Mouse (Mus musculus) hindbrain, embryonic 15.5 days (tissue): Measurements from ENCODE around the gene Nap1l5. TPM values are rescaled to one million over a fixed set of nuclear protein-coding genes. Genes with fewer than 3 reads are reported as not detected.
A peak's percentile ranks its signal among the peaks of the same experiment; 100 is the strongest.

Experiments used
- ATAC-seq: fragments of 200-750 bp; cut with Nextera tagmentation; 2 replicates; pipeline ENCODE4 v1.8.0; 2017; ENCODE audit warnings: low read depth, moderate number of reproducible peaks, moderate TSS enrichment; ENCODE audit not compliant: low FRiP score
- H3K27ac ChIP-seq: fragments of 300-500 bp; sonication (generic); replicated peaks from 2 replicates; pipeline ENCODE4 v1.5.1; 2015; ENCODE audit warnings: mild to moderate bottlenecking, inconsistent platforms
- H3K27me3 ChIP-seq: fragments of 300-500 bp; sonication (generic); 2 replicates; pipeline ENCODE4 v1.6.1; 2015; ENCODE audit warnings: control low read depth, inconsistent platforms
- H3K36me3 ChIP-seq: fragments of 300-500 bp; sonication (generic); 2 replicates; pipeline ENCODE4 v1.6.1; 2015; ENCODE audit warnings: control low read depth, inconsistent platforms
- H3K4me1 ChIP-seq: fragments of 300-500 bp; sonication (generic); replicated peaks from 2 replicates; pipeline ENCODE4 v1.6.1; 2015; ENCODE audit warnings: control low read depth, inconsistent platforms
- H3K4me2 ChIP-seq: fragments of 300-500 bp; sonication (generic); 2 replicates; pipeline ENCODE4 v1.6.1; 2015; ENCODE audit warnings: moderate library complexity, mild to moderate bottlenecking, inconsistent platforms
- H3K4me3 ChIP-seq: fragments of 300-500 bp; sonication (generic); 2 replicates; pipeline ENCODE4 v1.5.1; 2015; ENCODE audit warnings: mild to moderate bottlenecking, inconsistent platforms
- H3K9ac ChIP-seq: fragments of 300-500 bp; sonication (generic); 2 replicates; pipeline ENCODE4 v1.6.1; 2015; ENCODE audit warnings: inconsistent platforms
- H3K9me3 ChIP-seq: fragments of 300-500 bp; sonication (generic); 2 replicates; pipeline ENCODE4 v1.6.1; 2016; ENCODE audit warnings: control low read depth, inconsistent platforms
- WGBS: fragments of 180-500 bp; shearing (Covaris S2); methylation state at CpG from one replicate; pipeline ENCODE4 v1.1.7; 2015; 5-methylcytosine and 5-hydroxymethylcytosine counted together
- polyA plus RNA-seq: library from polyadenylated mRNA; unstranded; fragments of >200 nt; fragmentation: Nextera tagmentation; extraction: Ambion mirVana; gene quantifications from 2 replicates; pipeline ENCODE4 v1.2.1, GENCODE M21; 2015

Nap1l5 gene
- polyA plus RNA-seq, 1 experiment from 2014 or later: 343 TPM

DNA sequence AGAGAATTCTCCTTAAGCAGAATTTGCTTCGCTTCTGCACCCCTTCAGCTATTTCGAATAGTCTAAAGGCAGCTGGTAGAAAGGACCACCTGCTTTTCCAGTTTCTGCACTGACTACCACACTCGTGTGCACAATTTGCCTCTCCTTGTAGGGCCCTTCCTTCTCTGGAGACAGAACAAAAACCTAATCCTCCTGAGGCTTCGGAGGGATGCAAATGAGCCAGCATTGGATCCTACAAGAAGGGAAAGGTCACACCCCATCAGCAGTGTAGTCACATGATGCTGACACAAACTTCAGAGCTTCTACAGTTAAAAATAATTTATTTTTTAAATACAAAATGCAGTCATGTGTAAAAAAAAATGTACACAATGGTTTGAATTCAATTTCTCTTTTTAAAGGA, 24.3 kb upstream of the Nap1l5 start:
- no peak for ATAC-seq
- Histone ChIP-seq H3K4me2 (no peak overlapping the region), H3K4me1 (peaks cover 23% of the 10 kb centered on the region), H3K9me3 (no peaks in the 10 kb centered on the region), H3K27ac (no peak overlapping the region), H3K4me3 (no peak overlapping the region), H3K27me3 (no peaks in the 10 kb centered on the region), H3K9ac (no peak overlapping the region), H3K36me3 (0 out of 2 replicates have a peak, but pooled peaks cover 3% of the 10 kb centered on the region)
- WGBS: 62% methylated on average over 4 of the region's 4 CpGs

DNA sequence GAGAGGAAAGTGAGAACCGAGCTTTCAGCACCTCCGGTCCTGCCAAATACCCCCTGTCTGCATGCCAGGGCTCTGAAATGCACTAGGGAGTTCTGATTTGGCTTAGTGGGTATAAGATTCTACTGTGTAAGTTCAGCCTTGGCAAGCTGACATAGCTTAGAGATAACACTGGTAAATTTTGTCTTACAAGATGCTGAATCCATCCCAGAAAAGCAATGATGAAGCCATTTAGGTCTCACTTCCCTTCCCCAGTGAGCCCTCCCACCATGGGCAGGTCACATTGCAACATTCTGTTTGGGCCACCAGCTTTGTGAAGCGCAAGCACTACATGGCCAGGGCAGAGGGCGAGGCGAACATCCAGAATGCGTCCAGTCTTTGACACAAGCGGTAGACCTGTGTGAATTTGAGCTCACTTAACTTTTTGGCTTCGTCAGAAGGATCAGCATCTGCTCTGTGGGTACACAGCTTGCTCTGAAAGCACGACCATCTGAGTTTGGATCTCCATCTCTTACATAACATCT, 23.1 kb upstream of the Nap1l5 start:
- peaks cover 23% of the 10 kb centered on the region for H3K4me1 ChIP-seq
- H3K9me3 ChIP-seq: no peaks in the 10 kb centered on the region

DNA sequence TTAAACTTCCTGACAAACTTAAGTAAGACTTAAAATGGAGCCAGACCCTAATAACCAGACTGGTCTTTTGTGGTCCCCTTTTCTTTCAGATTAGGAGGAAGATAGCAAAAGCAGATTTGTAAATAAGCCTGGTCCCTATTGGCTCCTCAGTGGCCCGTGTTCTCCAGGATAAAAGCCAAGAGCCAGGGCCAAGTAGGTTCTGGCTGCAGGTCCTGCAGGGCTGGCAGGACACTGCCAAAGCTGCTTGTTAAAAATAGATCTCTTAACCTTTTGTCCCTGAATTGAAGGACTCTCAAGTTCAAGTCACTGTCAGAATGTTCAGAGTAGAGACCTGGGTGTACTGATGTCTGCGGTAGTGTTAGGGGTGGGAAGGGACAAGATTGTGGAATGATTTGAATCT, 21.0 kb upstream of the Nap1l5 start:
- Histone ChIP-seq H3K4me3 (no peak overlapping the region), H3K36me3 (no peaks in the 10 kb centered on the region), H3K27ac (no peak overlapping the region), H3K9me3 (no peaks in the 10 kb centered on the region), H3K27me3 (no peaks in the 10 kb centered on the region), H3K9ac (no peak overlapping the region), H3K4me1 (peaks cover 9% of the 10 kb centered on the region), H3K4me2 (no peak overlapping the region)
- no peak for ATAC-seq
- 72% methylated on average over 2 of the region's 2 CpGs for WGBS

More for the DNA sequence above, 23.1 kb upstream of the Nap1l5 start:
- no peak overlapping the region for H3K4me3 ChIP-seq
- no peak overlapping the region for H3K4me2 ChIP-seq
- no peaks in the 10 kb centered on the region for H3K27me3 ChIP-seq
- H3K36me3 ChIP-seq: no peaks in the 10 kb centered on the region
- no peak overlapping the region for H3K27ac ChIP-seq
- WGBS: 90% methylated on average over 9 of the region's 9 CpGs
- no peak for ATAC-seq
- H3K9ac ChIP-seq: no peak overlapping the region

DNA sequence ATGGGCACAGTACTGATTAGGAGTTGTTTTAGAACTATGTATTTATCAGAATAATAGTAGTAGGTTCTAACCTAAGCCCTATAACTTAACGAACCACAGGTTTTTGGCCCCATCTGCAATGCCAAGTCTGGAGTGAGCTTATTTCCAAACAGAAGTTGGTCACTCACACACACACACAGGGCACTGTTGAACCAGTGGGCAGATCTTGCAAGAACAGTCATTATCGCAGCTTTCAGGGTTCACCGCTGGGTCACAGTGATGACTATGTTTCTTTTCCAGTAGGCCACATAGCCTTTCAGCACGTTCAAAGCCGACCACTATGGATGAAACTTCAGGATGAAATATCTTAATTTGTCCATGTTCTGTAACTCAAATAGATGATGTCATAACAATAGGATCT, 15.6 kb upstream of the Nap1l5 start:
- Histone ChIP-seq H3K27me3 (no peaks in the 10 kb centered on the region), H3K4me1 (no peaks in the 10 kb centered on the region), H3K27ac (no peak overlapping the region), H3K4me2 (no peak overlapping the region), H3K9me3 (no peaks in the 10 kb centered on the region), H3K4me3 (no peak overlapping the region), H3K9ac (no peak overlapping the region), H3K36me3 (peaks cover 14% of the 10 kb centered on the region)
- 91% methylated on average over 5 of the region's 5 CpGs for WGBS
- ATAC-seq: no peak

DNA sequence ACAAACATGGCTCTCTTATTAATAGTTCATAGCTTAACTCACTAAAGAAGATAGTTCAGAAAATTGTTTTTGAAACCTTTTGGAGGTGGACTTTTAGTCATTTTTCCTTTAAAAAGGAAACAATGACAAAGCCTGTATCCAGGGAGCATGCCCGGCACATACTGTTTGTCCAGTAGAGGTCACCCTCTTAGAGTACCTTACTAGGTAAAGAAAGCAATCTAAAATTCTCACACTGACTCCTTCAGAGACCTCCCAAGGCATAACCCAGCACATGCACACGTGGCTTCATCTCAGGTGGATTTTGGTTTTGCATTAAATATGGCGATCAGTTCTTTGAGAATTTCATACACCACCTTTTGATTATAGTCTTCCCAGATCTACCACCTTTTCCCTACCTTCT, 14.7 kb upstream of the Nap1l5 start:
- H3K27me3 ChIP-seq: no peaks in the 10 kb centered on the region
- H3K4me2 ChIP-seq: no peak overlapping the region
- H3K36me3 ChIP-seq: peaks cover 21% of the 10 kb centered on the region
- H3K9me3 ChIP-seq: no peaks in the 10 kb centered on the region
- 50% methylated on average over 3 of the region's 3 CpGs for WGBS
- H3K4me3 ChIP-seq: no peak overlapping the region
- no peaks in the 10 kb centered on the region for H3K4me1 ChIP-seq
- no peak for ATAC-seq
- H3K27ac ChIP-seq: no peak overlapping the region
- no peak overlapping the region for H3K9ac ChIP-seq

DNA sequence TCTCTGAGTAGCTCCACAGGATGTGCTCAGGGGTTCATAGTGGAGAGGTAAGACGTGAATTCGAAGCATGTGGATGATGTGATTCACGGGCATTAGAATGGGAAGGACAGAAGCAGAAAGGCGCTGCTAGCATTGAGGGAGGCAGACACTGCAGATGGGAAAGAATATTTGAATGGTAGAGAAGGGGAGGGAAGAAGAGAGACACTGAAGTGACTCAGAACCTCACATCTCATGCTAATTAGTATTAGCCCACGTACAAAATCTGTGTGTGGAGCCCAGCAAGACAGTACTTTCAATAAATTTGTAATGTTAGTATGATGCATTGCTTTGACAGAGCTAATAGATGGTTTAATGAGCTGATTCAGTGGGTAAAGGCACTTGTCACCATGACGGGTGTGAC, 13.9 kb upstream of the Nap1l5 start:
- Histone ChIP-seq H3K4me1 (no peaks in the 10 kb centered on the region), H3K27ac (no peak overlapping the region), H3K9ac (no peak overlapping the region), H3K9me3 (no peaks in the 10 kb centered on the region), H3K4me3 (no peak overlapping the region), H3K4me2 (no peak overlapping the region), H3K27me3 (no peaks in the 10 kb centered on the region), H3K36me3 (peaks cover 27% of the 10 kb centered on the region)
- no peak for ATAC-seq
- 82% methylated on average over 6 of the region's 6 CpGs for WGBS

DNA sequence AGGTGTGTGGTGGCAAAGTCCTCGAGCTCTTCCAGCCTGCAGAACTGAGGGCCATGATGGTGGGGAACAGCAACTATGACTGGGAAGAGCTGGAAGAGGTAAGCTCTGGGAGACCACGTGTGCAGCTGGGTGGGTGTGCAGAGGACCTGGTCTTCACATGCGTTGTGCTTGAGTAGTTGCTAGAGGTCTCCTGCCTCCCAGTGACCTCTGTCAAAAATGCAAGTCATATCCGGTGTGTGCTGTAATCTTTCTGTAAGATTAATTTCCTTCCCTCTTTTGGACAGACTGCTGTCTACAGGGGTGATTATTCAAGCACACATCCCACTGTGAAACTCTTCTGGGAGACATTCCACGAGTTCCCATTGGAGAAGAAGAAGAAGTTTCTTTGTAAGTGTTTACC, 9.6 kb upstream of the Nap1l5 start:
- no peak overlapping the region for H3K4me2 ChIP-seq
- no peak overlapping the region for H3K4me3 ChIP-seq
- WGBS: 92% methylated on average over 5 of the region's 5 CpGs
- H3K36me3 ChIP-seq: peaks cover 27% of the 10 kb centered on the region
- H3K4me1 ChIP-seq: no peaks in the 10 kb centered on the region
- no peak for ATAC-seq
- H3K27ac ChIP-seq: no peak overlapping the region
- H3K27me3 ChIP-seq: no peaks in the 10 kb centered on the region
- no peak overlapping the region for H3K9ac ChIP-seq
- H3K9me3 ChIP-seq: no peaks in the 10 kb centered on the region

DNA sequence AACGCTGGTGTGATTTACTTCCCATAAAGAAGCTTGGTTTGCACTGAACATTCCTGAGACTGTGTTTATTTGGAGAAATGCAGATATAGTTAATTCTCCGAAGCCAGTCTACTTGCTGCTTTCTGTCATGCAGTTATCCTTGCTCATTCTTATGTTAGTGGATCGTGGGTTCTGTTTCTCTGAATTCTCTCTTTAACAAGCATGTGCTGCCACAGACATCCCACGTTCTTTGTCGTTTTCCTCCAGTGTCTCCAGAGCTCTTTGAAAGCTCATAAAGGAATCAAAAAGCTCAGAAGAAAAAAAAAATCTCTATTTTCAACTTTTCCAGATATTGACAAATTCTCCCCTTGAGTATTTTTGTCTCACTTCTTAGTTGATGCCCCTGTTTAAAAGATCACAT, 7.1 kb upstream of the Nap1l5 start:
- H3K9me3 ChIP-seq: no peaks in the 10 kb centered on the region
- no peak overlapping the region for H3K4me3 ChIP-seq
- H3K4me1 ChIP-seq: no peaks in the 10 kb centered on the region
- no peak for ATAC-seq
- 77% methylated on average over 5 of the region's 5 CpGs for WGBS
- no peak overlapping the region for H3K9ac ChIP-seq
- H3K27ac ChIP-seq: no peak overlapping the region
- H3K36me3 ChIP-seq: peaks cover 23% of the 10 kb centered on the region
- H3K27me3 ChIP-seq: no peaks in the 10 kb centered on the region
- no peak overlapping the region for H3K4me2 ChIP-seq

DNA sequence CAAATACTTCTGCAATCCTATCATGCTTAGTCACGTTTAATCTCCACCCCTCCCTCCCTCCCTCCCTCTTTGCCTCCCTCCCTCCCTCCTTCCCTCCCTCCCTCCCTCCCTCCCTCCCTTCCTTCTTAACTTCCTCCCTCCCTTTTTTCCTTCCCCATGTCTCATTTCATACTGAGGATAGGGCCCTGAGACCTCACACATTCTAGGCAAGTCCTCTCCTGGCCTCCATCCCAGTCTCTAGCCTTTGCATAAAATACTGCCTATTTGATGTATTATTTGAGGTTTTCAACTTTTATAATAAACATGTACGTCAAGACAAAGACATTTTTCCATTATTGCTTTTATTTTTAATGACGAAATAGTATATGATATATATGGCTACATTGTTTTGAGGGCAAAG, 6.7 kb upstream of the Nap1l5 start:
- Histone ChIP-seq H3K4me3 (no peak overlapping the region), H3K4me1 (no peaks in the 10 kb centered on the region), H3K4me2 (no peak overlapping the region), H3K27ac (no peak overlapping the region), H3K27me3 (no peaks in the 10 kb centered on the region), H3K9me3 (no peaks in the 10 kb centered on the region), H3K36me3 (peaks cover 19% of the 10 kb centered on the region), H3K9ac (no peak overlapping the region)
- ATAC-seq: no peak
- 83% methylated on average over 3 of the region's 3 CpGs for WGBS

DNA sequence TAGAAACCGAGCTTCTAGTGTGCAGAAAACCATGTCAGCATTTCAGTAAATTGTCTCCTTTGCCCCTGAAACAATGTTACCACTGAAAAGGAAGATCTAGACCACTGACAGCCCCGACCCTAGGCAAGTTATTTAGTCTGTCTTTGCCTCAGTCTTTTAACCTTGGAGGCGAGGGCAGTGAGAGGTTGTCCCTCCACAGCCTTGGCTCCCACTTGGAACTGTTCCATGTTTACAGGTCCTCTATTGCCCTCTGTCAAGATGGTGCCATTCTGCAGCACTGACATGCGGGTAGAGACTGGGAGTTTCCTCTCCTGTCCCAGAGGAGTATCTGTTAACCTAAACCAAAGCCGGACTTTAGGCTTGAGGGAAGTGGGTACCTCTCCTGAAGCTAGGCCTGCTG, 6.0 kb upstream of the Nap1l5 start:
- Histone ChIP-seq H3K9me3 (no peaks in the 10 kb centered on the region), H3K9ac (no peak overlapping the region), H3K36me3 (peaks cover 16% of the 10 kb centered on the region), H3K4me3 (no peak overlapping the region), H3K27me3 (no peaks in the 10 kb centered on the region), H3K27ac (no peak overlapping the region), H3K4me2 (no peak overlapping the region), H3K4me1 (no peaks in the 10 kb centered on the region)
- WGBS: 71% methylated on average over 5 of the region's 5 CpGs
- ATAC-seq: no peak

DNA sequence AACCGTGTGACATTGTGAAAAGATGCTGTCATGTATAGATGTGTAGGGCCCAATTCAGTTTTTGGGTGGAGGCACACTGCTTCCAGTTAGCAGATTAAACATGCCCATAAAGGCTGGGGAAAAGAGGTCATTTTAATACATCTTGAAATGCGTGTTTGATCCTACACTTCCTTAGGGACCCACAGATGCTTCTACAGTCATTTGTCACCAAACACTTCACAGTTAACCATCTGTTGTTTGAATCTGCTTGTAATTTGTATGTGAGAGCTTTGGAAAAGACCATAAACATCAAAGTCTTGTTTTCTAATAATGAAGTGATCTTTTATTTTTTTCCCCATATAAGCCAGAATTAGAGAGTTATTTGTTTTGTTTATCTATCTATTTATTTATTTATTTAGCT, 915 bp upstream of the Nap1l5 start:
- WGBS: 64% methylated on average over 2 of the region's 2 CpGs
- no peak for ATAC-seq
- peaks cover 2% of the 10 kb centered on the region; the same call in 1 of the 2 replicates for H3K9me3 ChIP-seq

DNA sequence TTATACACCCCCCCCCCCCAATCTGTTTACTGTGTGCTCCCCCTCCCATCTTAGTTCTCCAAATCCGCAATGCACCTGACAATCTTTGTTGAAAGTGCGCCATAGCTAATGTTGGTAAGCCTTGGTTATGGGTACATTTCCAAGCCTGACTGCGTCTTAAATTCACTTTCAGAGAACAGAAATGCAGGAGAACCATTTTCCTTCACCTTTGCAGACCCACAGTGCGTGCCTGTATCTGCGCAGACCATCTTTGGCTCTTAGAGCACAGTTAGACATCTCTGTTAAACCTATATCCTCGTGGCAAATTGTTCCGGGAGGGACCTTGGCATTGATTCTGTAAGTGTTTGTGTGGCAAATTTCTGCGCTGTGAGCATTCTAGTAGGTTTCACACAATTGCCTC, 460 bp upstream of the Nap1l5 start:
- peak; percentile 0; the same call in 1 of the 2 replicates for ATAC-seq
- Histone ChIP-seq H3K4me3 (peak overlapping the region; percentile 54), H3K27me3 (no peaks in the 10 kb centered on the region), H3K27ac (peak overlapping the region; percentile 85), H3K4me1 (peaks cover 8% of the 10 kb centered on the region; the same call in 1 of the 2 replicates), H3K4me2 (peak overlapping the region; percentile 61), H3K9me3 (peaks cover 2% of the 10 kb centered on the region; the same call in 1 of the 2 replicates), H3K9ac (no peak overlapping the region), H3K36me3 (peaks cover 13% of the 10 kb centered on the region)
- WGBS: 71% methylated on average over 8 of the region's 8 CpGs

More for the DNA sequence above, 915 bp upstream of the Nap1l5 start:
- Histone ChIP-seq H3K4me2 (peak overlapping the region; percentile 61), H3K27me3 (no peaks in the 10 kb centered on the region), H3K4me1 (peaks cover 8% of the 10 kb centered on the region; the same call in 1 of the 2 replicates), H3K27ac (peak overlapping the region; percentile 85), H3K9ac (no peak overlapping the region), H3K4me3 (0 out of 2 replicates have a peak overlapping the region, but pooled peaks have one; percentile 54), H3K36me3 (peaks cover 13% of the 10 kb centered on the region)

DNA sequence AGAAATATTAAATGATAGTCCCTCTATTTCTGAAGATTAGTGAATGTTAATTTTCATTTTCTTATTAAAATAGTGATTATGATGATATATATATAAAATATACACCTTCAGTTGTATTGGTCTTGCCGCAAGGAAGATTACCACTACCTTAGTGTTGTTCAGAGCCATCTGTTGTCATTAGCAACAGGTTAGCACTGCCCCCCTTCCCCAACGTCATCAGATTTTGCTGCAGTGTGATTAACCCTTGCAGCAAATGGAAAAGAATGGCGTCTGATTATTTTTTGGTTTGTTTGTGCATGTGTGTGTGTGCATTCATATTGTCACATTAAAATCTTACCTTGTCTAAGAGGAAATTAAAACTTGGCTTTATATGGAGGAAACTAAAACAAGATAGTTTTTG, 2.3 kb downstream of the Nap1l5 start:
- Histone ChIP-seq H3K4me3 (no peak overlapping the region), H3K36me3 (peaks cover 13% of the 10 kb centered on the region), H3K27me3 (no peaks in the 10 kb centered on the region), H3K27ac (no peak overlapping the region), H3K9me3 (peaks cover 2% of the 10 kb centered on the region; the same call in 1 of the 2 replicates), H3K4me1 (peaks cover 8% of the 10 kb centered on the region; the same call in 1 of the 2 replicates), H3K9ac (no peak overlapping the region), H3K4me2 (no peak overlapping the region)
- 56% methylated on average over 3 of the region's 3 CpGs for WGBS
- ATAC-seq: no peak
